Mouse (Mus musculus) limb, embryonic 13.5 days (tissue): ENCODE results near the gene 2610021A01Rik. TPM values are rescaled to one million over a fixed set of nuclear protein-coding genes. Genes with fewer than 3 reads are reported as not detected.
"Not testable (repeated sequence)": the region's sequence is repeated elsewhere in the genome, so short reads cannot be mapped to it uniquely, and the experiment has no call there.

ENCODE experiments used
- ATAC-seq: fragments of 200-750 bp; cut with Nextera tagmentation; 2 replicates; pipeline ENCODE4 v1.8.0; 2017; ENCODE audit warnings: low read depth, moderate number of reproducible peaks, moderate TSS enrichment; ENCODE audit not compliant: low FRiP score
- H3K27ac ChIP-seq: fragments of 300-500 bp; sonication (generic); 2 replicates; pipeline ENCODE4 v1.5.1; 2015; ENCODE audit warnings: inconsistent platforms, mild to moderate bottlenecking, moderate library complexity
- H3K27me3 ChIP-seq: fragments of 300-500 bp; sonication (generic); 2 replicates; pipeline ENCODE4 v1.6.1; 2015; ENCODE audit warnings: mild to moderate bottlenecking, inconsistent platforms
- H3K36me3 ChIP-seq: fragments of 300-500 bp; sonication (generic); 2 replicates; pipeline ENCODE4 v1.6.1; 2015; ENCODE audit warnings: inconsistent platforms, mild to moderate bottlenecking, moderate library complexity
- H3K4me1 ChIP-seq: fragments of 300-500 bp; sonication (generic); 2 replicates; pipeline ENCODE4 v1.6.1; 2015; ENCODE audit warnings: inconsistent platforms
- H3K4me2 ChIP-seq: fragments of 300-500 bp; sonication (generic); replicated peaks from 2 replicates; pipeline ENCODE4 v1.6.1; 2015; ENCODE audit warnings: inconsistent platforms, mild to moderate bottlenecking, moderate library complexity
- H3K4me3 ChIP-seq: fragments of 300-500 bp; sonication (generic); 2 replicates; pipeline ENCODE4 v1.5.1; 2015; ENCODE audit warnings: moderate library complexity, mild to moderate bottlenecking, inconsistent platforms
- H3K9ac ChIP-seq: fragments of 300-500 bp; sonication (generic); 2 replicates; pipeline ENCODE4 v1.6.1; 2015; ENCODE audit warnings: mild to moderate bottlenecking, inconsistent platforms
- H3K9me3 ChIP-seq: fragments of 300-500 bp; sonication (generic); 2 replicates; pipeline ENCODE4 v1.6.1; 2016; ENCODE audit warnings: inconsistent platforms
- WGBS: fragments of 180-500 bp; shearing (Covaris S2); methylation state at CpG from one replicate; pipeline ENCODE4 v1.1.7; 2015; 5-methylcytosine and 5-hydroxymethylcytosine counted together
- polyA plus RNA-seq: library from polyadenylated mRNA; unstranded; fragments of >200 nt; fragmentation: Nextera tagmentation; extraction: Ambion mirVana; gene quantifications from 2 replicates; pipeline ENCODE4 v1.2.1, GENCODE M21; 2015

2610021A01Rik gene
- polyA plus RNA-seq, 1 experiment from 2014 or later: 12.8 TPM

DNA sequence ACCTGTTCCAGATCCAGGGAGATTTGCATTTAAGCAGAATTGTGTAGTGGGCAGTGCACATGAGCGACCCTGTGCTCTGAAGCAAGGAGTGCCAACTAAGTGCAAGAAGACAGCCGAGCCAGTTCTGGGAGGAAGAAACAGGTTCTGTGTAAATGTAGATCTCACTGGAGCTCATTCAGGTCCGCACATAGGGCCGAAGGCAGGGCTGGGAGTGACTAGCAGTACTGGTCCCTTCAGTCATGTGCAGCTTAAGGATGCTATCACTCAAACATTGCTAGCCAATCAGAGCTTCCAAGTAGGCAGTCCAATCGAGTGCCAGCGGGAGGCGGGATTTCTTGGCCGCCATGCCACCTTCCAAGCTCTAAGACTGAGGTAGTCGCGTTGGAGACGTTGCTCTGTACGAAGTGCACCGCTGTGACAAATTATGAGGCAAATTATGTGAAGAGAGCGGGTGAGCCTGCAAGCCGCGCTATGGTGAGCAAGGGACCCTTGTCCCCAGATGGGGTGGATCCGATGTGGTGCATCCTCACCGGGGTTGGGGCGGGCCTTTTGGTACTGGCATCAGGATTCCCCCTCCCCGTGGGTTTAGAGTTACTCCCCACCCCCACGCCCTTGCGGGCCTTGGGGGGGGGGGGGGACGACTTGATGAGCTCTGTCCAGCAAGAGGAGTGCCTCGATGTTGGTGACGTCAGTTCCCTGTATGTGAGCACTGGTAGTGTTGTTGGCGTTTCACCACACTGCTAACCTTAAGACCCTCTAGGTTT, 34.4 kb downstream of the 2610021A01Rik start:
- peak; percentile 97 for ATAC-seq
- Histone ChIP-seq H3K27ac (peak overlapping the region; percentile 90), H3K4me1 (peaks cover 5% of the 10 kb centered on the region), H3K4me2 (peak overlapping the region; percentile 79), H3K9ac (peak overlapping the region; percentile 73), H3K36me3 (peaks cover 40% of the 10 kb centered on the region), H3K27me3 (no peaks in the 10 kb centered on the region), H3K9me3 (peaks cover 10% of the 10 kb centered on the region), H3K4me3 (peak overlapping the region; percentile 64)
- WGBS: 0% methylated on average over 26 of the region's 26 CpGs

DNA sequence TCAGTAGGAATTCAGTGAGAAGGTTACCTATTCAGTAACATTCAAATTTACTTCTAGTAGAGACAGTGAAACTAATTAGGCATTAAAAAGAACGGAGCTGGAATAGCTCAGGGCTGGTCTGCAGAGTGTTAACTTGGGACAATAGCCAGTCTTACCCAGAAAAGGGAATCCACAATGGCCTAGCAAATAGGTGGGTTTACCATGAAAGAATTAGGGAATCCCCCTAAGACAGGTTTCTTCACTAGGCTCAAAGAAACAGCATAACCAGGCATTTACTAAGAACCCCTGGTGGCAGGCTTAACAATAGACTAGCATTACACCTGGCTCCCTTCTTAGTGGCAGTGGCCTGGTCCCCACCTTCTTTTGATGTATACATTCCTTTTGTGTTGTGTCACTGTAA, 75.3 kb downstream of the 2610021A01Rik start:
- H3K27ac ChIP-seq, H3K4me3 ChIP-seq, H3K9ac ChIP-seq, ATAC-seq, H3K27me3 ChIP-seq, H3K36me3 ChIP-seq, H3K4me1 ChIP-seq, H3K4me2 ChIP-seq: not testable (repeated sequence)
- peaks cover 15% of the 10 kb centered on the region; the same call in 1 of the 2 replicates for H3K9me3 ChIP-seq
- WGBS: 60% methylated on average over 1 of the region's 1 CpGs

Other genes with a start within 250 kb of the 2610021A01Rik start
- 11.1 and 11.9 TPM in 2 replicates for gene AI987944, start 205.9 kb upstream of the 2610021A01Rik start, polyA plus RNA-seq
- gene Vmn2r57, start 150.5 kb upstream of the 2610021A01Rik start, polyA plus RNA-seq: 0.31 and 0.39 TPM in 2 replicates
- gene Gm20449, start 99.8 kb upstream of the 2610021A01Rik start, polyA plus RNA-seq: 0.13 TPM in 2 replicates
- 10.3 and 11.3 TPM in 2 replicates for gene AW146154, start 99.3 kb upstream of the 2610021A01Rik start, polyA plus RNA-seq
- gene Gm6871, start 25.6 kb upstream of the 2610021A01Rik start, polyA plus RNA-seq: not detected in 2 replicates
- gene Zfp788, start 34.0 kb downstream of the 2610021A01Rik start, polyA plus RNA-seq: 14.0 and 15.4 TPM in 2 replicates